Mouse (Mus musculus) embryonic facial prominence, embryonic 15.5 days (tissue): ENCODE measurements around the gene BC024978. TPM values are rescaled to one million over a fixed set of nuclear protein-coding genes. Genes with fewer than 3 reads are reported as not detected.

Experiments
- ATAC-seq: fragments of 200-750 bp; cut with Nextera tagmentation; 2 replicates; pipeline ENCODE4 v1.8.0; 2017; ENCODE audit warnings: low read depth, moderate TSS enrichment; ENCODE audit not compliant: insufficient number of reproducible peaks, low FRiP score, low TSS enrichment
- H3K27ac ChIP-seq: fragments of 300-500 bp; sonication (generic); replicated peaks from 2 replicates; pipeline ENCODE4 v1.5.1; 2015; ENCODE audit warnings: mild to moderate bottlenecking, inconsistent platforms
- H3K27me3 ChIP-seq: fragments of 300-500 bp; sonication (generic); 2 replicates; pipeline ENCODE4 v1.6.1; 2015; ENCODE audit warnings: inconsistent platforms
- H3K36me3 ChIP-seq: fragments of 300-500 bp; sonication (generic); 2 replicates; pipeline ENCODE4 v1.6.1; 2015; ENCODE audit warnings: mild to moderate bottlenecking, inconsistent platforms
- H3K4me1 ChIP-seq: fragments of 300-500 bp; sonication (generic); 2 replicates; pipeline ENCODE4 v1.6.1; 2015; ENCODE audit warnings: inconsistent platforms
- H3K4me2 ChIP-seq: fragments of 300-500 bp; sonication (generic); replicated peaks from 2 replicates; pipeline ENCODE4 v1.6.1; 2015; ENCODE audit warnings: mild to moderate bottlenecking, inconsistent platforms
- H3K4me3 ChIP-seq: fragments of 300-500 bp; sonication (generic); replicated peaks from 2 replicates; pipeline ENCODE4 v1.5.1; 2015; ENCODE audit warnings: mild to moderate bottlenecking, inconsistent platforms
- H3K9ac ChIP-seq: fragments of 300-500 bp; sonication (generic); 2 replicates; pipeline ENCODE4 v1.6.1; 2015; ENCODE audit warnings: inconsistent platforms
- H3K9me3 ChIP-seq: fragments of 300-500 bp; sonication (generic); replicated peaks from 2 replicates; pipeline ENCODE4 v1.6.1; 2016; ENCODE audit warnings: inconsistent platforms
- WGBS: fragments of 180-500 bp; shearing (Covaris S2); methylation state at CpG from one replicate; pipeline ENCODE4 v1.1.7; 2015; 5-methylcytosine and 5-hydroxymethylcytosine counted together
- microRNA counts: library from miRNA; unstranded; fragments of <30 nt; microRNA quantifications from one replicate; lab custom pipeline; 2016
- microRNA-seq: library from miRNA; unstranded; fragments of <30 nt; microRNA quantifications from one replicate; pipeline ENCODE4, GENCODE M21; 2016; ENCODE audit warnings: borderline number of aligned reads
- polyA plus RNA-seq: library from polyadenylated mRNA; unstranded; fragments of >200 nt; fragmentation: Nextera tagmentation; extraction: Ambion mirVana; gene quantifications from 2 replicates; pipeline ENCODE4 v1.2.1, GENCODE M21; 2015

BC024978 gene
- polyA plus RNA-seq, 1 experiment from 2014 or later = 4.3 TPM

DNA sequence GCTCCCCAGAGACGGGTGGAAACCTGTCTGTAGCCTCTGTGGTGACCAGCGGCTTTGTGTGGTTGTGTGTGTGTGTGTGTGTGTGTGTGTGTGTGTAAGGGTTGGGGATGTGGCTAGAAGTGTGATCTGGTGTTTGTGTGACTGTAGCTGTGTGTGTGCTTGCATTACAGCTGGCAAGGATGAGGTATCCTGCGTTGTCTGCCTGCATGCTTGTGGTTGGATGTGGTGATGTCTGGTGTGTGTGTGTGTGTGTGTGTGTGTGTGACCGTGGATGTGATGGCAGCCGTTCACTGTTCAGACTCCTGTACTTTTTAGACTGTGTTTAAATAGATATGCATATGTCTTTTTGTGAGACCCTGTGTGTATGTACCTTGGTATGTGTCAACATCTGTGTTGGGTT lies 64.2 kb downstream of the BC024978 start:
- no peak for ATAC-seq
- H3K27me3 ChIP-seq = no peaks in the 10 kb centered on the region
- peak overlapping the region; percentile 80 for H3K4me2 ChIP-seq
- H3K36me3 ChIP-seq = peaks cover 31% of the 10 kb centered on the region
- H3K4me3 ChIP-seq = peak overlapping the region; percentile 78
- peak overlapping the region; percentile 94 for H3K27ac ChIP-seq
- no peaks in the 10 kb centered on the region for H3K9me3 ChIP-seq
- peaks cover 41% of the 10 kb centered on the region for H3K4me1 ChIP-seq
- 9% methylated on average over 5 of the region's 5 CpGs for WGBS
- H3K9ac ChIP-seq = peak overlapping the region; percentile 79

MicroRNAs within 50 kb of the gene (microRNA counts, 519-probe panel; counts per million panel counts)
- not detected for microRNA mmu-miR-1191 (lab: Ali Mortazavi, UCI)

Small RNA genes within 50 kb of the gene (microRNA-seq; reads per million reads assigned to microRNA genes)
- 4.1 reads per million, percentile 18 among the genes with 10 or more reads in this experiment for gene Mir1191
- gene Mir3101 = not detected

Other genes with a start within 250 kb of the BC024978 start
- gene Cyp2a12, start 166.7 kb upstream of the BC024978 start, polyA plus RNA-seq = not detected in 2 replicates
- 71.5 and 102 TPM in 2 replicates for gene Cyp2f2, start 75.9 kb upstream of the BC024978 start, polyA plus RNA-seq
- 2.1 and 4.7 TPM in 2 replicates for gene Cyp2t4, start 42.1 kb upstream of the BC024978 start, polyA plus RNA-seq
- 83.0 and 86.7 TPM in 2 replicates for gene Egln2, start 29.0 kb upstream of the BC024978 start, polyA plus RNA-seq
- gene Rab4b, start 16.9 kb upstream of the BC024978 start, polyA plus RNA-seq = 72.4 and 73.1 TPM in 2 replicates
- gene Gm21983, start 14.7 kb upstream of the BC024978 start, polyA plus RNA-seq = 1.9 TPM in 1 of 2 replicates, not detected in the other
- gene Mia, start 14.6 kb upstream of the BC024978 start, polyA plus RNA-seq = 37.4 and 53.5 TPM in 2 replicates
- gene Snrpa, start 490 bp downstream of the BC024978 start, polyA plus RNA-seq = 238 and 242 TPM in 2 replicates
- 11.6 and 13.5 TPM in 2 replicates for gene Itpkc, start 32.9 kb downstream of the BC024978 start, polyA plus RNA-seq
- gene Coq8b, start 37.2 kb downstream of the BC024978 start, polyA plus RNA-seq = 23.0 and 27.1 TPM in 2 replicates
- 48.7 and 49.3 TPM in 2 replicates for gene Numbl, start 62.7 kb downstream of the BC024978 start, polyA plus RNA-seq
- gene Ltbp4, start 141.9 kb downstream of the BC024978 start, polyA plus RNA-seq = 85.5 and 92.3 TPM in 2 replicates
- 36.8 and 46.2 TPM in 2 replicates for gene Shkbp1, start 160.2 kb downstream of the BC024978 start, polyA plus RNA-seq
- gene Gm20479, start 161.6 kb downstream of the BC024978 start, polyA plus RNA-seq = 0.35 and 0.43 TPM in 2 replicates